Mouse (Mus musculus) cortical plate, adult 2 months (tissue): ENCODE measurements around the gene Tmem216.
"Not testable (repeated sequence)": the region's sequence is repeated elsewhere in the genome, so short reads cannot be mapped to it uniquely, and the experiment has no call there.

Source experiments
- CTCF ChIP-seq: fragments of 200-500 bp; IDR thresholded peaks from 2 replicates; pipeline ENCODE4 v1.5.1; 2011; ENCODE audit warnings: mild to moderate bottlenecking, control low read depth, low read length; ENCODE audit not compliant: insufficient read depth; ENCODE audit errors: extremely low read depth
- POLR2A ChIP-seq: fragments of 200-500 bp; IDR thresholded peaks from 2 replicates; pipeline ENCODE4 v1.6.1; 2011; ENCODE audit warnings: mild to moderate bottlenecking, low read length, control low read depth; ENCODE audit not compliant: insufficient read depth; ENCODE audit errors: extremely low read depth

DNA sequence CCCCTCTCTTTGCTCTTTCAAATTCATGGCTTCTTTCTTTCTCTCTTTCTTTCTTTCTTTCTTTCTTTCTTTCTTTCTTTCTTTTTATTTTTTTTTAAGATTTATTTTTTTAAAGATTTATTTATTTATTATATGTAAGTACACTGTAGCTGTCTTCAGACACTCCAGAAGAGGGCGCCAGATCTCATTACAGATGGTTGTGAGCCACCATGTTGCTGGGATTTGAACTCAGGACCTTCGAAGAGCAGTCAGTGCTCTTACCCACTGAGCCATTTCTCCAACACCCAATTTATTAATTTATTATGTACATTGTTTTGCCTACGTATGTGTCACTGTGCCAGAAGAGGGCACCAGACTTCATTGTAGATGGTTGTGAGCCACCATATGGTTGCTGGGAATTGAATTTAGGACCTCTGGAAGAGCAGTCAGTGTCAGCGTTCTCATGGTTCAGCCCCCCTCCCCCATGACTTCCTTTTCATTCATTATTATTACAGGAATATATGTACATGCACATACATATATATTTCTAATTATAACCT, 1.9 kb upstream of the Tmem216 start:
- not testable (repeated sequence) for TF ChIP-seq POLR2A, CTCF
